Mouse (Mus musculus): ENCODE results near the gene Cpsf3. TPM values are rescaled to one million over a fixed set of nuclear protein-coding genes. Genes with fewer than 3 reads are reported as not detected.

Gene Cpsf3
- total and polyA plus RNA-seq, 3 experiments = 79.8 to 159 (median 117) TPM

GRCm38 (mm10) chr12:21333021-21333420, 47.8 kb downstream of the Cpsf3 start:
- Histone ChIP-seq H3K27ac (ENCODE audit: insufficient read depth, low read depth) (no peak overlapping the region), H3K4me3 (replicated peaks in 1 of 3; ENCODE audit: low read depth in 2 of 3, low read length in 2 of 3, poor library complexity in 1 of 3) (no peak overlapping the region), H3K27me3 (replicated peaks) (no peaks in the 10 kb centered on the region), H3K36me3 (replicated peaks in 1 of 2; ENCODE audit: control insufficient read depth in 1 of 2, insufficient read depth in 1 of 2, low read length in 1 of 2) (peaks cover 60 to 76% of the 10 kb centered on the region in 2 experiments), H3K79me2 (replicated peaks; ENCODE audit: control insufficient read depth, extremely low read depth, insufficient read depth, poor library complexity, severe bottlenecking) (no peaks in the 10 kb centered on the region), H3K4me2 (ENCODE audit: insufficient read depth, low read depth, poor library complexity, severe bottlenecking) (no peak overlapping the region), H3K9ac (ENCODE audit: insufficient read depth, low read depth) (no peak overlapping the region), H3K4me1 (ENCODE audit: control insufficient read depth in 1 of 2, insufficient read depth in 2 of 2) (peaks cover 12 to 33% of the 10 kb centered on the region in 2 experiments), H3K9me3 (replicated peaks; ENCODE audit: low read length) (no peaks in the 10 kb centered on the region)
- no peak for TF ChIP-seq MAFK (IDR thresholded peaks at IDR 0.05; ENCODE audit: insufficient replicate concordance, low read length)
- TF ChIP-seq JUN (IDR thresholded peaks at IDR 0.05; ENCODE audit: insufficient read depth, low read depth, low read length) = no peak
- TF ChIP-seq NRF1 (IDR thresholded peaks at IDR 0.05; ENCODE audit: low read depth, low read length) = no peak
- TF ChIP-seq CTCF (conservative IDR thresholded peaks at IDR 0.05 in 1 of 2, IDR thresholded peaks at IDR 0.05 in 1 of 2; ENCODE audit: low read depth in 2 of 2, low read length in 2 of 2) = no peak
- no peak for TF ChIP-seq CHD1 (IDR thresholded peaks at IDR 0.05; ENCODE audit: low read depth, low read length)
- TF ChIP-seq POLR2AphosphoS2 (IDR thresholded peaks at IDR 0.05; ENCODE audit: low read depth, low read length) = no peak
- TF ChIP-seq KAT2A (IDR thresholded peaks at IDR 0.05; ENCODE audit: insufficient replicate concordance, low read length) = no peak
- TF ChIP-seq SIN3A (IDR thresholded peaks at IDR 0.05; ENCODE audit: low read length) = no peak
- no peak for TF ChIP-seq RCOR1 (conservative IDR thresholded peaks at IDR 0.05; ENCODE audit: low read depth, low read length)
- no peak for TF ChIP-seq CHD2 (IDR thresholded peaks at IDR 0.05; ENCODE audit: low read length)
- no peak for TF ChIP-seq ETS1 (conservative IDR thresholded peaks at IDR 0.05; ENCODE audit: low read depth, low read length)
- no peak for TF ChIP-seq TBP (conservative IDR thresholded peaks at IDR 0.05; ENCODE audit: low read depth, low read length)
- no peak for TF ChIP-seq TCF12 (IDR thresholded peaks at IDR 0.05; ENCODE audit: low read depth, low read length)
- TF ChIP-seq EP300 (IDR thresholded peaks at IDR 0.05; ENCODE audit: low read length) = no peak
- no peak for TF ChIP-seq MAZ (IDR thresholded peaks at IDR 0.05; ENCODE audit: low read depth, low read length)
- TF ChIP-seq MXI1 (IDR thresholded peaks at IDR 0.05; ENCODE audit: low read depth, low read length) = no peak
- in situ Hi-C loops (cut with MboI; ENCODE audit: low pct_ligation_motif_present, low pct_unique_long_range_greater_than_20kb, low sequenced_read_pairs) = no loop called here
- dilution Hi-C loops (cut with MboI; ENCODE audit: extremely low pct_ligation_motif_present, extremely low pct_unique_long_range_greater_than_20kb, low sequenced_read_pairs) = no loop called here
- DNase-seq (ENCODE audit: extremely low read depth) = no peak

GRCm38 (mm10) chr12:21333766-21334165, 48.6 kb downstream of the Cpsf3 start:
- dilution Hi-C loops (cut with MboI; ENCODE audit: extremely low pct_ligation_motif_present, extremely low pct_unique_long_range_greater_than_20kb, low sequenced_read_pairs) = no loop called here
- Histone ChIP-seq H3K79me2 (replicated peaks; ENCODE audit: control insufficient read depth, extremely low read depth, insufficient read depth, poor library complexity, severe bottlenecking) (no peaks in the 10 kb centered on the region), H3K36me3 (replicated peaks in 1 of 2; ENCODE audit: control insufficient read depth in 1 of 2, insufficient read depth in 1 of 2, low read length in 1 of 2) (peaks cover 56 to 73% of the 10 kb centered on the region in 2 experiments), H3K4me1 (ENCODE audit: control insufficient read depth in 1 of 2, insufficient read depth in 2 of 2) (peaks cover 12 to 33% of the 10 kb centered on the region in 2 experiments), H3K27me3 (replicated peaks) (no peaks in the 10 kb centered on the region), H3K4me2 (ENCODE audit: insufficient read depth, low read depth, poor library complexity, severe bottlenecking) (no peak overlapping the region), H3K27ac (ENCODE audit: insufficient read depth, low read depth) (no peak overlapping the region), H3K9me3 (replicated peaks; ENCODE audit: low read length) (no peaks in the 10 kb centered on the region), H3K9ac (ENCODE audit: insufficient read depth, low read depth) (no peak overlapping the region), H3K4me3 (replicated peaks in 1 of 3; ENCODE audit: low read depth in 2 of 3, low read length in 2 of 3, poor library complexity in 1 of 3) (no peak overlapping the region)
- no peak for DNase-seq (ENCODE audit: extremely low read depth)
- in situ Hi-C loops (cut with MboI; ENCODE audit: low pct_ligation_motif_present, low pct_unique_long_range_greater_than_20kb, low sequenced_read_pairs) = no loop called here
- TF ChIP-seq CTCF (conservative IDR thresholded peaks at IDR 0.05 in 1 of 2, IDR thresholded peaks at IDR 0.05 in 1 of 2; ENCODE audit: low read depth in 2 of 2, low read length in 2 of 2) (no peak), TCF12 (IDR thresholded peaks at IDR 0.05; ENCODE audit: low read depth, low read length) (no peak), POLR2A (IDR thresholded peaks at IDR 0.05; ENCODE audit: low read depth, low read length) (no peak), POLR2AphosphoS2 (IDR thresholded peaks at IDR 0.05; ENCODE audit: low read depth, low read length) (no peak), GABPA (IDR thresholded peaks at IDR 0.05; ENCODE audit: insufficient replicate concordance, low read depth, low read length) (no peak), MAFK (IDR thresholded peaks at IDR 0.05; ENCODE audit: insufficient replicate concordance, low read length) (no peak), UBTF (IDR thresholded peaks at IDR 0.05; ENCODE audit: low read depth, low read length) (no peak), KAT2A (IDR thresholded peaks at IDR 0.05; ENCODE audit: insufficient replicate concordance, low read length) (no peak)
